Mouse (Mus musculus): ENCODE measurements at regions not wholly inside any gene's neighbourhood (a gene's known extent, or its start where the extent isn't known, plus 50 kb on each side); places are given as distances from the start of the nearest gene placed in this dataset.

DNA sequence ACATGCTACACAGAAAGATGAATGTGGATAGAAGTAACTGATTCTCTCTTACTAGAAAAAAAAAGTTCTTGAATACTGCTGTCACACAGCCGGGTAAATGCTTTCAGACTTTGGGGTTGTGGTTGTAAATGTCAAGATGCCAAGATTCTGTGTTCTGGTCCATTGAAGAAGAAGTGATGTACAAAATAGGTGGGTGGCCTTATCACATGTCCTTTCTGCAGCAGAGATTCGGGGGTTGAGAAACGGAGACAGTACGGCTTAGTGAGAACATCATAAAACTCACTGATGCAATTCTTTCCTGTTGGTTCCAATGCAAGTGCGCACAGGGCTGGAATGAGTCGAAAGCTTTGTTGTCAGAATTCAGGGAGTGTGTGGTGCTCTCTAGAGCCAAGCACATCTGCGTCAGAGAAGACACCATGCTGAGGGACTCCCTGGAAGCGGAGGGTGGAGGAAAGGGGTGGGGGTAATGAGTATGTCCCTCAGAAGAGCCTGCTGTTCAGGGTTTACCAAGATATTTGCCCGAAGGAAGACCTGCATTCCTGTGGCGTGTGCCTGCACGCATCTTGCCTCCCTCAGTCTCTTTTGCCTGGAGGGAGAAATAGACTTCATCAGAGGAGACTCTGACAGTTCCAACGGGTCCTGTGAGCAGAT lies 160.1 kb downstream of the Kcna5 start:
- Histone ChIP-seq H3K4me1 (ENCODE audit: control insufficient read depth, insufficient read depth, low read length) (no peaks in the 10 kb centered on the region), H3K27ac (ENCODE audit: control insufficient read depth, insufficient read depth, low read depth, low read length, poor library complexity) (no peak overlapping the region), H3K4me3 (replicated peaks; ENCODE audit: control insufficient read depth, low read depth, low read length) (no peak overlapping the region)
- TF ChIP-seq CTCF (IDR thresholded peaks at IDR 0.05; ENCODE audit: control insufficient read depth, insufficient read depth, low read length) (no peak), POLR2A (IDR thresholded peaks at IDR 0.05; ENCODE audit: borderline replicate concordance, control insufficient read depth, low read depth, low read length) (no peak)
- WGBS = 71% methylated on average over 12 of the region's 12 CpGs

DNA sequence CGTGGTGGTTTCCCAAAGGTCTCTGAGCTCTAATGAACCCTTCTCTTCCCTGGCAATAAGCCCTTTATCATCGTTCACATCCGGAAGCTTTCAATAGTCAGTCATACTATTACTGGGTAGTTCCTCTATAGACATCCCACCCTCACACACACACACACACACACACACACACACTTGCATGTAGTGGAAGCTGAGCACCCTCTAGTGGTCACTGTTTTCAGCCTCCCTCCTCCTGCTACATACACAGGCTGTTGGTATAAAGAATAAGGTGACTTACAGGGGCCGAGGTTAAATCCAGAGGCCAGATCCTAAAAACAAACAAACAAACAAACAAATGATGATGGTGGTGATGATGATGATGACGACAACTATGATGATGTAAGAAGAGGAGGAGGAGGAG lies 163.2 kb downstream of the Kcna5 start:
- Histone ChIP-seq H3K4me1 (ENCODE audit: control insufficient read depth, insufficient read depth, low read length) (no peaks in the 10 kb centered on the region), H3K27ac (ENCODE audit: control insufficient read depth, insufficient read depth, low read depth, low read length, poor library complexity) (no peak overlapping the region), H3K4me3 (replicated peaks; ENCODE audit: control insufficient read depth, low read depth, low read length) (no peak overlapping the region)
- no peak for TF ChIP-seq POLR2A (IDR thresholded peaks at IDR 0.05; ENCODE audit: borderline replicate concordance, control insufficient read depth, low read depth, low read length)
- TF ChIP-seq CTCF (IDR thresholded peaks at IDR 0.05; ENCODE audit: control insufficient read depth, insufficient read depth, low read length) = no peak
- WGBS = 36% methylated on average over 5 of the region's 5 CpGs

DNA sequence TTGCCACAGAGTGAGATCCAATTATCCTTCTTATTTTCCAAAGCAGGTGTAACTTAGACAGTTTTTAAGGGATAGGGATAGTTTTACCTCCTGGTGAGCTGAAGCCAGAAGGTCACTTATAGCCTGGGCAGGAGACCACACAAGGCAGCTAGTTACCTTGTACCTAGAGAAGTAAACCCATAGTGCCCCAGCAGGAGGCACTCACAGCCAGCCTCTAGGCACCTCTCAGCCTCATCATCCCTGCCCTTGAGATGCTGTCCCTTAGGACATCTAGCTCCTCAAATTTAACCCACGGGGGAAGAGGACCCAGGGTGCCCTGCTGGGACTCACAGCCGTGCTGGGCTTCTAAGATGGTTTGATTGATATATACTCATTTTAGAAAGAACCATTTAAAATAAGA lies 163.7 kb downstream of the Kcna5 start:
- Histone ChIP-seq H3K4me3 (replicated peaks; ENCODE audit: control insufficient read depth, low read depth, low read length) (no peak overlapping the region), H3K4me1 (ENCODE audit: control insufficient read depth, insufficient read depth, low read length) (no peaks in the 10 kb centered on the region), H3K27ac (ENCODE audit: control insufficient read depth, insufficient read depth, low read depth, low read length, poor library complexity) (no peak overlapping the region)
- TF ChIP-seq POLR2A (IDR thresholded peaks at IDR 0.05; ENCODE audit: borderline replicate concordance, control insufficient read depth, low read depth, low read length) (no peak), CTCF (IDR thresholded peaks at IDR 0.05; ENCODE audit: control insufficient read depth, insufficient read depth, low read length) (no peak)
- WGBS = 65% methylated on average over 2 of the region's 2 CpGs

DNA sequence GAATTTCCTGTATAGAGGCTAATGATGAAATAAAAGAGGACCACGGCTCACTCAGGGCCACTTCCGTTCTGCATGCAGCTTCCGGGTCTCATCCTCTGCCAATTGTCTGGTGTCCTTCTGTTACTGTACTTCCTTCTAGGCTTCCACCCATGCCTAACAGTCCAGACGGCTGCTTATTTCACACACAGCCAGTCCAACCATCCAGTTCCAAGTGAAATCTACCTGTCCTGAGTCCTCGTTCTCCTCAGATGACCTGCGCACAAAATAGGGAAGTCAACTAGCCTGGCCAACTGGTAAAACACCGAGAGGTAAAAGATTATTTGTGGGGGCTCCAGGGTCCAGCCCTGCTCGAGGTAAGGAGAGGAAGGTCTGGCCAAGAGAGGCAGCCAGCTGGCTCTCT lies 169.7 kb downstream of the Kcna5 start:
- H3K27ac ChIP-seq (ENCODE audit: control insufficient read depth, insufficient read depth, low read depth, low read length, poor library complexity) = no peak overlapping the region
- no peaks in the 10 kb centered on the region for H3K4me1 ChIP-seq (ENCODE audit: control insufficient read depth, insufficient read depth, low read length)
- no peak overlapping the region for H3K4me3 ChIP-seq (replicated peaks; ENCODE audit: control insufficient read depth, low read depth, low read length)
- TF ChIP-seq POLR2A (IDR thresholded peaks at IDR 0.05; ENCODE audit: borderline replicate concordance, control insufficient read depth, low read depth, low read length) (no peak), CTCF (IDR thresholded peaks at IDR 0.05; ENCODE audit: control insufficient read depth, insufficient read depth, low read length) (no peak)
- 69% methylated on average over 8 of the region's 8 CpGs for WGBS

DNA sequence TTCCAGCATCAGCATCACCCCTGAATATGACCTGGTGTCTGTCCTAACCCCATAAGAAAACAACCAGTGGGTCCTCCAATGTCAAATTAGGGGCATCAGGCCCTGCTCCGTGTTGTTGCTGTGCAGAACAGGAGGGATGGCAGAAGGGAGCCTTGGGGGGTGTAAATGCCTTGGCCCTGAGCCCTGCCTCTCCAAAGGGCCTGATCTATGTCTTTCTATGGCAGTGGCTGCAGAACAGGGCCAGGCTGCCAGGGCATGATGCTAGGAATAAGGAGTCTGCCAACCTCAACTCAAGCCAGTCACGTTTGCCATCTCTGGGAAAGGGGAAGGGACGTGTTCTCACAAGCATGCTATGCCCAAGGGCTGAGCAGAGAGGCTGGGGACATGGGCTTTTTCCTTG lies 172.9 kb downstream of the Kcna5 start:
- Histone ChIP-seq H3K27ac (ENCODE audit: control insufficient read depth, insufficient read depth, low read depth, low read length, poor library complexity) (no peak overlapping the region), H3K4me3 (replicated peaks; ENCODE audit: control insufficient read depth, low read depth, low read length) (no peak overlapping the region), H3K4me1 (ENCODE audit: control insufficient read depth, insufficient read depth, low read length) (no peaks in the 10 kb centered on the region)
- TF ChIP-seq CTCF (IDR thresholded peaks at IDR 0.05; ENCODE audit: control insufficient read depth, insufficient read depth, low read length) (no peak), POLR2A (IDR thresholded peaks at IDR 0.05; ENCODE audit: borderline replicate concordance, control insufficient read depth, low read depth, low read length) (no peak)
- WGBS = 59% methylated on average over 3 of the region's 3 CpGs

DNA sequence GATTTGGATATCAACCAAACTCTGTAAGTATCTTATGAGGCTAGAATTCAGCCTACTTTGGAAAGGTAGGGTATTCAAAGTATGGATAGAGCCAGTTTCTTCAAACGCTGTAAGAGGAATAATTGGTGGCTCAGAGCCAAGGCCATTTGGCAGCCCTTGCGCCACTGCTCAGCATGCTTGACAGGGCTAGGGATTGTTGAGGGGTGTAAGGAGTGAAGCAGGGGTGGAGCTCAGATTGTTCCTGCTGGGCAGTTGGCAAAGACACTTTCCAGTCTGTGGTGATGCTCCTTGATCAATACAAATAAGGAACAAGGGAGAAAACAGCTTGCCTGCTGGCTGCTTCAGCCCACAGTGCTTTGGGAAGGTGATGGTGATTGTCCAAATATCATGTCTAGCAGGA lies 181.9 kb downstream of the Kcna5 start:
- no peak overlapping the region for H3K27ac ChIP-seq (ENCODE audit: control insufficient read depth, insufficient read depth, low read depth, low read length, poor library complexity)
- no peak overlapping the region for H3K4me3 ChIP-seq (replicated peaks; ENCODE audit: control insufficient read depth, low read depth, low read length)
- TF ChIP-seq CTCF (IDR thresholded peaks at IDR 0.05; ENCODE audit: control insufficient read depth, insufficient read depth, low read length) (no peak), POLR2A (IDR thresholded peaks at IDR 0.05; ENCODE audit: borderline replicate concordance, control insufficient read depth, low read depth, low read length) (no peak)
- H3K4me1 ChIP-seq (ENCODE audit: control insufficient read depth, insufficient read depth, low read length) = no peaks in the 10 kb centered on the region
- 53% methylated on average over 2 of the region's 2 CpGs for WGBS

DNA sequence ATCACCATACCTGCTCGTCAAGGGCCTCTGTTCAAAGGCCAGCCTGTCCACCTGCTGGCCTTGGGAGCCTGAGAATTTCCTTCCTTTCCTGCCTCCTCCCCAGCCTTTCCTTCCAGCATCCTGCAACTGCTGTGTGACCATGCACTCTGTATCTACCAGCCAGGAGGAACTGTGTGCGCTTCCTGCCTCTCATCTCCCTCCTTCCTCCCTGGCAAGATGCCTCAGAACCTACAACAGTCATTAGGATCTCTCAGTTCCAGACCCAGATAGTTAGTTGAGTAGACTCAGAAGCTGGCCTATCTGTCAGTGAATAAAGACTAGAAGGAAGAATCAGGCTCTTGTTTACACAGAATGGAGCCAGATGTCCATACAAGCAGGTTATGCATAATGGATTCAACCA lies 183.8 kb upstream of the Ntf3 start:
- WGBS = 59% methylated on average over 2 of the region's 2 CpGs
- H3K4me1 ChIP-seq (ENCODE audit: control insufficient read depth, insufficient read depth, low read length) = no peaks in the 10 kb centered on the region
- H3K27ac ChIP-seq (ENCODE audit: control insufficient read depth, insufficient read depth, low read depth, low read length, poor library complexity) = no peak overlapping the region
- H3K4me3 ChIP-seq (replicated peaks; ENCODE audit: control insufficient read depth, low read depth, low read length) = no peak overlapping the region
- TF ChIP-seq POLR2A (IDR thresholded peaks at IDR 0.05; ENCODE audit: borderline replicate concordance, control insufficient read depth, low read depth, low read length) (no peak), CTCF (IDR thresholded peaks at IDR 0.05; ENCODE audit: control insufficient read depth, insufficient read depth, low read length) (no peak)

DNA sequence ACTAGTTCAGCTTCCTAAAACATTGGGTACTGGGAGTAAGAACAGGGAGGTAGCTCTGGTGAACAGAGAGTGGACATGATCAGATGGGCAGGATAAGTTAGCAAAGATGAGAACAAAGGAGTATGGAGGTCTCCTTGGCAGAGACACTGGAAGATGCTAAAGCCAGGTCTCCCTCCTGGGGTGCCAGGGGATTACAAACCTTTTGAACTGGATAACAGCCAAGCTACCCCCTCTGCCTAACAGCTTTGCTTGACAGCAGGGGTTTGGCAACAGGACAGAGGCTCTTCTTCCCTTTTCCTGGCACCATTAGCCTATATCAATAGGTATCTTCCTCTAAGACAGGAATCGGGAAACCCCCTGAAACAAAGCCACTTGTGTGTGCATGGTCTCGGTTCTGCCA lies 183.2 kb upstream of the Ntf3 start:
- 41% methylated on average over 2 of the region's 2 CpGs for WGBS
- H3K4me3 ChIP-seq (replicated peaks; ENCODE audit: control insufficient read depth, low read depth, low read length) = no peak overlapping the region
- H3K4me1 ChIP-seq (ENCODE audit: control insufficient read depth, insufficient read depth, low read length) = no peaks in the 10 kb centered on the region
- TF ChIP-seq CTCF (IDR thresholded peaks at IDR 0.05; ENCODE audit: control insufficient read depth, insufficient read depth, low read length) (no peak), POLR2A (IDR thresholded peaks at IDR 0.05; ENCODE audit: borderline replicate concordance, control insufficient read depth, low read depth, low read length) (no peak)
- no peak overlapping the region for H3K27ac ChIP-seq (ENCODE audit: control insufficient read depth, insufficient read depth, low read depth, low read length, poor library complexity)

DNA sequence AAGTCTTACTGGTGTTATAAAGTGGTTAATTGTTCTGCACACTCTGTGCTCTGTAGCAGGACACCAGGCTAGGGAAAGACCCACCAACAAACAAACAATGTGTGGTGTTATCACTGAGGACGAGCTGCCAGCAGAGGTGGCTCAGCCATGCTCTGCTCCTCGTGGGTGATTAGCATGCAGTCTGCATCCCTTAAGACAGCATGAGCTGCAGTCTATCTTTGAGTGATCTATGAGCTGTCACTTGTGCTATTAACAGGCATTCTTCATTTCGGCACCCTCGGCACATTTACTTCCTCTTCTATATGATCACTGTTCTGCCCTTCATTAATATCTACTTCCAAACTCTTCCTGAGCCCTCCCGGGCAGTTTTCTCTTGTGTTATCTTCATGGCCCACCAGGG lies 178.5 kb upstream of the Ntf3 start:
- no peaks in the 10 kb centered on the region for H3K4me1 ChIP-seq (ENCODE audit: control insufficient read depth, insufficient read depth, low read length)
- 23% methylated on average over 5 of the region's 5 CpGs for WGBS
- TF ChIP-seq POLR2A (IDR thresholded peaks at IDR 0.05; ENCODE audit: borderline replicate concordance, control insufficient read depth, low read depth, low read length) = no peak
- TF ChIP-seq CTCF (IDR thresholded peaks at IDR 0.05; ENCODE audit: control insufficient read depth, insufficient read depth, low read length) = no peak

More for the DNA sequence above, 178.5 kb upstream of the Ntf3 start:
- Histone ChIP-seq H3K4me3 (replicated peaks; ENCODE audit: control insufficient read depth, low read depth, low read length) (no peak overlapping the region), H3K27ac (ENCODE audit: control insufficient read depth, insufficient read depth, low read depth, low read length, poor library complexity) (no peak overlapping the region)
